Mouse (Mus musculus) cerebellum, adult 2 months (tissue): Measurements from ENCODE around the gene Sgms1.

Source experiments
- CTCF ChIP-seq: fragments of 200-500 bp; IDR thresholded peaks from 2 replicates; pipeline ENCODE4 v1.5.1; 2011; ENCODE audit warnings: low read depth, mild to moderate bottlenecking, control low read depth, low read length, moderate library complexity, borderline replicate concordance; ENCODE audit not compliant: insufficient read depth
- POLR2A ChIP-seq: fragments of 200-500 bp; IDR thresholded peaks from 2 replicates; pipeline ENCODE4 v1.6.1; 2011; ENCODE audit warnings: low read length, control low read depth, borderline replicate concordance; ENCODE audit not compliant: insufficient read depth

- no peak for TF ChIP-seq CTCF
- TF ChIP-seq POLR2A, result no peak
Observed at GRCm38 (mm10) chr19:32175991-32176390, 213.5 kb downstream of the Sgms1 start.
